Mouse (Mus musculus) retina, adult 2 months (tissue): ENCODE results near the gene Insig1.

Experiments used
- DNase-seq: peaks from one replicate; pipeline ENCODE4 v3.0.0-alpha.2; 2012; ENCODE audit warnings: low read depth, low spot score

The Insig1 gene

DNA sequence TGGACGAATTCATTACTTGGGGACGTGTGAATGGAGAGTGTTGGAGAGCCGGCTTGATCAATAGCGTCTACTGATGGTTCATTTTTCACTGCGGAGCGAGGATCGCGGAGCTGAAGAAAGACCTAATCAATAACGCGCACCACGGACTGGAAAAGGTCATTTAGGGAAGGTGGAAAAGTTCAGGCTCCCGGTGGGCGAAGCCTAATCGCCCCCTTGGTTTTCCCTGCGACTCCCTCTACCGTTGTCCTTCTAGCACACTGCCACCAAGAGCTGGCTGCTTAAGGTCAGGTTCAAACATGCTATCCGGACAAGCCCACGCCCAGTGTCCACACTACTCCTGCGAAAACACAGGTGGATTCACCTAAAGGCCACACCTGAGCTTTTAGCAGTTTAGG, 47.4 kb downstream of the Insig1 start:
- no peak for DNase-seq

DNA sequence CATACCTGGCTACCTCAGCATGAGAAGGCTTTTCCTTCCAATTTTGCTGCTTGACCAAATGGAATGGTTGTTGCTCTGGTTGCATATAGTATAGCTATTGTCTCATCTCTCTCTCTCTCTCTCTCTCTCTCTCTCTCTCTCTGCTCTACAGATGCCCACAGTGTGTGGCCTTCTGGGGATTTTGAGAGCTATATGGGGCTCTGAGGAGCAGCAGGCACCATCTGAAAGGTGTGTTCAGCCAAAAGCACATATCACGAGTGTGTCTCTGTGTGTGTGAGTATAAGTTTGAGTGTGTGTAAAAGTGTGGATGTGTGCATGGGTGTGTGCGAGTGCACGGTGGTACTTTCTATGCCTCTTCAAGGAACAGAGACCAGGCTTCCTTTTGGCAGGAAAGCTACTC, 48.4 kb downstream of the Insig1 start:
- no peak for DNase-seq

DNA sequence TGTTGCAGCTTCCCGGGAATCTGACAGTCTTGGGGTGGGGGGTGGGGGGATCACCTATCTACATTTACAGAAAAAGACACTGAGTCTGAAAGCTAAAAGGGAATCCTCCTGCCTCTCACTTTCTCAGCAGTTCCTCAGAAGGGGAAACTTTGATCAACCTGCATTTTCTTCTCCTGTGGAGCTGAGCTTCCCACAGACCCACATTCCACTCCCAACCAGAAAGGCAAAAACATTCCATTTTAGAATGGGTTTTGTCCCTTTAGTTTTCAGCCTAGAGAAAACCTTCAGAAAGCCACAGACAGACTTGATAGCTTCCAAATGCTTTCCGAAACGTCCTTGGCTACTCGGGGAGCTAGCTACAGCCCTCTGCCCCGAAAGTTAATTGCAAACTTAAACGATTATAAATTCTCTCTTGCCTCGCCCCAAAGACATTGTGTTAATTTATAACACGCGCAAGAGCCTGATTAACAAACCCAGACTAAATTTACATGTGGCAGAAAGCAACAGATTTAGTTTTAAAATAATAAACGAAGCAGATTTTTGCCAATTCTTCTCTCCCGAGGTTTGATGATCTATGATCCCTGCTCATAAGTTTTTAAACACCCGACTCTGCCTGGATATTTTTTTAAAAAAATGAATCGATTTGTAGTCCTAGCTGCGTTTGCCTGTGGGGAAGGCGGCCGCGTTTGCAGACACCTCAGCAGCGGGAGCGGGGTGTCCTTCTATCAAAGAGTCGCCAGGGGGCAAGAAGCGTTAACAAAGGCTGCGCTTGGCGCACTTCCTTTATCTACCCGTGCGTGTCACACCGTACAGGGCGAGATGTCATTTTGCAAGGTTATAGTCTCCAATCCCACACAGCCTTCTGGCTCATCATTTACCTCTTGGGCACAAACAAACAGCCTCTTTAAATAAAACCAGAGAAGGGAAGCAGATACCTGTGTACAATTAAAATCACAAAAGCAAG, 51.6 kb downstream of the Insig1 start:
- peak; percentile 40 for DNase-seq

DNA sequence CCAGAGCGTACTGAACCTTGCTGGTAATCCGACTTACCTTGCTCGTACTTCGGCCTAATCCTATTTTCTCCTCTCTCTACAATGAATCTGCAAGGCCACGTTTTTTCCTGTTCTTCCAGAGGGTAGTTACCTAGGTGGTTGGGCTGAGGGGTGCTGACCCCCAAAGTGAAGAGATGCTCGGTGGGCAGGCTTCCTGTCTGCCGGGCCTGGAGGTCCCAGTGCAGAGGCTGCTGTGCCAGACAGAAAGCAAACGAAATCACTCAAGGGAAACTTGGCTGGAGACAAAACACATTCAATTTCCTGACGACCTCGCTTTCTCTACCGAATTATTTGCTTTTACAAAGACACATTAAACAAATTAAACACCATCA, 52.3 kb downstream of the Insig1 start:
- DNase-seq, result no peak

DNA sequence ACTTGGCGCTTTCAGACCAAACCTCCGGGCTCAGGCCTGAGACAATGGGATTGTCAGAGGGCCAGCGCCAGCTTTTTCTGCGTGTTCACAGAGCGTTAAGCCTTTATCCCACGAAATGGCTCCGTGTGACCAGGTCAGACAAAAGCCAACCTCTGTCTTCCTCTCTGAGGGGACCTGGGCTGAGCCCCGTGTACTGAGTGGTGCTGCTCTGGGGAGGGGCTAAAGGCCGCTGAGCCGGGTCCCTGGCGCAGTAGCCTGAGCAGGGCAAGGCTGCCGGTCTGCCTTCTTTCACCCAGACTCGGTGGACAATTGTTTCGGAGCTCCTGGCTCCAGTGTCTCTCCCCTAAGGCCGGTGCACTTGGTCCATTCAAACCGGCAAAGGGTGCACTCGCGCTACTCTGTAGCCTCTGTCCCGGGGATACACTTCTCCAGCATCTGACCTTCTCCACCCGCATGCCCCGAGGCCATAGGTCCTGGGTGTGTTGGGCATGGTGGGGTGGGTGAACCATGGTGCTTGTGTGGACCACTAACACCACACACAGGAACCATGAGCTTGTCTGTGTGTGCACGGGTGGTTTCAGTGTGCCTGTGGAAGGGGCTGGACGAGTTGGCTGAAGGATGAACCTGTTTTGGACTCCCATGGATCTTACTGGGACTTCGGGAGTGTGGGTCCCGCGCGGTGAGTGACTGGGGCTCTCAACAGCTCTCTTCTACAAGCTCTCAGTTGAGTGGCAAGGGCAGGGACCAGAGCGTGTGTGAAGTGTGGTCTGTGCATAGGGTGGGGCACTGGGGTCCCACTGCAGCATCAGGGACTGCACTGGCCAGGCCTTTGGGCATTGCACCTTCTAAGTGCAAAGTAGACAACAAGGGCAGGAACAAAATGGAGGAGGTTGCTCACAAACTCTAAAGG, 53.4 kb downstream of the Insig1 start:
- no peak for DNase-seq
